Mouse (Mus musculus) B cell, adult 67 days (primary cell): ENCODE results near the gene Celsr3. TPM values are rescaled to one million over a fixed set of nuclear protein-coding genes. Genes with fewer than 3 reads are reported as not detected.

Experiments used
- total RNA-seq, 2 experiments: library from RNA; stranded (reverse); gene quantifications; 4 replicates each; pipeline ENCODE4 v1.2.4; 2023

The Celsr3 gene
- total RNA-seq: under 1 TPM; 0.06 to 0.53 TPM

GRCm38 (mm10) chr9:108825820-108826699 is at the start of gene Celsr3:
Gene Celsr3, plus strand, starts transcription at chr9:108826320.

GRCm38 (mm10) chr9:108783548-108784463 is 42.3 kb upstream of the Celsr3 start, which contains the start of gene Ip6k2:
Gene Ip6k2, plus strand, starts transcription at chr9:108783796.

GRCm38 (mm10) chr9:108808163-108808665 is 17.9 kb upstream of the Celsr3 start, which contains the start of gene Nckipsd:
Gene Nckipsd, plus strand, starts transcription at chr9:108808368.

GRCm38 (mm10) chr9:108852976-108853375 is 26.9 kb downstream of the Celsr3 start, which contains the start of gene Slc26a6:
Gene Slc26a6, plus strand, starts transcription at chr9:108853283.

Other genes with a start within 250 kb of the Celsr3 start
- gene Wdr6, start 247.6 kb upstream of the Celsr3 start, total RNA-seq: 10 to 100 TPM; 42.2 to 42.9 TPM
- 1 to 10 TPM; 3.0 to 6.8 TPM for gene P4htm, start 228.7 kb upstream of the Celsr3 start, total RNA-seq
- 100 to 1,000 TPM; 135 to 144 TPM for gene Arih2, start 176.9 kb upstream of the Celsr3 start, total RNA-seq
- gene Slc25a20, start 164.2 kb upstream of the Celsr3 start, total RNA-seq: 10 to 100 TPM; 17.3 to 20.1 TPM
- 10 to 100 TPM; 12.1 to 12.7 TPM for gene Prkar2a, start 137.0 kb upstream of the Celsr3 start, total RNA-seq
- gene Ip6k2, start 42.5 kb upstream of the Celsr3 start, total RNA-seq: 10 to 100 TPM; 80.3 to 81.0 TPM
- gene Nckipsd, start 18.0 kb upstream of the Celsr3 start, total RNA-seq: 10 to 100 TPM; 18.1 to 25.1 TPM
- gene Slc26a6, start 27.0 kb downstream of the Celsr3 start, total RNA-seq: 10 to 100 TPM; 11.7 to 17.2 TPM
- gene Tmem89, start 88.3 kb downstream of the Celsr3 start, total RNA-seq: under 1 TPM in 1 of 2 experiments, not detected in 1; 0.78 TPM
- 100 to 1,000 TPM; 174 to 176 TPM for gene Uqcrc1, start 110.3 kb downstream of the Celsr3 start, total RNA-seq
- gene Col7a1, start 127.3 kb downstream of the Celsr3 start, total RNA-seq: 1 to 10 TPM; 4.0 to 6.9 TPM
- gene Ucn2, start 159.7 kb downstream of the Celsr3 start, total RNA-seq: under 1 TPM in 1 of 2 experiments, not detected in 1; 0.83 TPM
- gene Pfkfb4, start 165.5 kb downstream of the Celsr3 start, total RNA-seq: 10 to 100 TPM; 32.6 to 47.0 TPM
- 1,000 to 10,000 TPM; 2,072 to 2,196 TPM for gene Shisa5, start 212.2 kb downstream of the Celsr3 start, total RNA-seq
- 10 to 100 TPM; 15.0 to 19.4 TPM for gene Trex1, start 233.4 kb downstream of the Celsr3 start, total RNA-seq
- 10 to 100 TPM; 45.5 to 47.0 TPM for gene Atrip, start 247.8 kb downstream of the Celsr3 start, total RNA-seq